Mouse (Mus musculus) kidney, embryonic 16.5 days (tissue): ENCODE data around the gene Ssc4d. TPM values are rescaled to one million over a fixed set of nuclear protein-coding genes. Genes with fewer than 3 reads are reported as not detected.
A peak's percentile ranks its signal among the peaks of the same experiment; 100 is the strongest.

Experiments used
- ATAC-seq: fragments of 200-750 bp; cut with Nextera tagmentation; 2 replicates; pipeline ENCODE4 v1.8.0; 2017; ENCODE audit warnings: moderate TSS enrichment; ENCODE audit not compliant: low FRiP score, low TSS enrichment
- H3K27ac ChIP-seq: fragments of 300-500 bp; sonication (generic); 2 replicates; pipeline ENCODE4 v1.5.1; 2014; ENCODE audit warnings: low read length
- H3K27me3 ChIP-seq: fragments of 300-500 bp; sonication (generic); 2 replicates; pipeline ENCODE4 v1.6.1; 2014; ENCODE audit warnings: low read length, control low read depth, mixed read lengths; ENCODE audit not compliant: insufficient read depth
- H3K36me3 ChIP-seq: fragments of 300-500 bp; sonication (generic); 2 replicates; pipeline ENCODE4 v1.6.1; 2014; ENCODE audit warnings: low read length, control low read depth, mixed read lengths; ENCODE audit not compliant: insufficient read depth
- H3K4me1 ChIP-seq: fragments of 300-500 bp; sonication (generic); 2 replicates; pipeline ENCODE4 v1.6.1; 2014; ENCODE audit warnings: low read length, control low read depth, mixed read lengths; ENCODE audit not compliant: insufficient read depth
- H3K4me2 ChIP-seq: fragments of 300-500 bp; sonication (generic); replicated peaks from 2 replicates; pipeline ENCODE4 v1.6.1; 2014; ENCODE audit warnings: low read depth, low read length
- H3K4me3 ChIP-seq: fragments of 300-500 bp; sonication (generic); 2 replicates; pipeline ENCODE4 v1.5.1; 2014; ENCODE audit warnings: mild to moderate bottlenecking, low read length
- H3K9ac ChIP-seq: fragments of 300-500 bp; sonication (generic); replicated peaks from 2 replicates; pipeline ENCODE4 v1.6.1; 2014; ENCODE audit warnings: low read length
- H3K9me3 ChIP-seq: fragments of 300-500 bp; sonication (generic); 2 replicates; pipeline ENCODE4 v1.6.1; 2016; ENCODE audit warnings: low read length, control low read depth
- WGBS: fragments of 180-500 bp; shearing (Covaris S2); extraction: QIAGEN DNeasy Blood & Tissue Kit; methylation state at CpG from one replicate; pipeline ENCODE4 v1.1.7; 2014; 5-methylcytosine and 5-hydroxymethylcytosine counted together
- polyA plus RNA-seq: library from polyadenylated mRNA; unstranded; fragments of >200 nt; fragmentation: Nextera tagmentation; extraction: Ambion mirVana; gene quantifications from 2 replicates; pipeline ENCODE4 v1.2.1, GENCODE M21; 2015

Ssc4d gene
- polyA plus RNA-seq, 1 experiment from 2014 or later: 11.3 TPM

- WGBS: 0% methylated on average over 64 of the region's 64 CpGs
- ATAC-seq: peak; percentile 96
These were observed 11.6 kb downstream of the Ssc4d start for GRCm38 (mm10) chr5:135962492-135963279.

DNA sequence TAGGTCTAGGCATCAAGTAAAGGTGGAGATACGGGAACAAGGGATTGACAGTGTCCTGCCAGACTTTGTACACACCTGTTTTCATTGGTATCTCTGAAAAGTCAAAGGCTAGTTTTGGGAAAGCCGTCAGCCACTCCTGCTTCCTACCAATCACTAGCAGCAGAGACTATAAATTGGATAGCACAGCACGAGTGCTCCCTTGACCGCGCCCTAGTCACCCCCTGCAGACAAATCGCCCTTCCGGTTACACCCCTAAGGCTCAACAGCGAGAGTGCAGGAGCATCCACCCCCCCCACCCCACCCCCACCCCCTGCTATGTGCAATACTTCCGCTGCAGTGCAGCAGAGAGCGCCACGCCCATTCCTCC is 12.2 kb downstream of the Ssc4d start:
- H3K9me3 ChIP-seq: no peaks in the 10 kb centered on the region
- H3K4me3 ChIP-seq: peak overlapping the region; percentile 65
- H3K27ac ChIP-seq: peak overlapping the region; percentile 97
- H3K27me3 ChIP-seq: no peaks in the 10 kb centered on the region
- H3K9ac ChIP-seq: peak overlapping the region; percentile 69
- WGBS: under 1% methylated on average over 11 of the region's 11 CpGs
- H3K4me2 ChIP-seq: peak overlapping the region; percentile 94
- ATAC-seq: no peak; the same call in 1 of the 2 replicates
- H3K4me1 ChIP-seq: peaks cover 27% of the 10 kb centered on the region
- H3K36me3 ChIP-seq: no peaks in the 10 kb centered on the region

More at GRCm38 (mm10) chr5:135962492-135963279, 11.6 kb downstream of the Ssc4d start:
- Histone ChIP-seq H3K4me3 (peak overlapping the region; percentile 65), H3K27ac (peak overlapping the region; percentile 97), H3K27me3 (no peaks in the 10 kb centered on the region), H3K9me3 (no peaks in the 10 kb centered on the region), H3K36me3 (no peaks in the 10 kb centered on the region), H3K9ac (peak overlapping the region; percentile 92), H3K4me1 (peaks cover 26% of the 10 kb centered on the region), H3K4me2 (peak overlapping the region; percentile 94)

- Histone ChIP-seq H3K4me1 (peaks cover 30% of the 10 kb centered on the region), H3K27me3 (no peaks in the 10 kb centered on the region), H3K4me2 (peak overlapping the region; percentile 94; the same call in 1 of the 2 replicates), H3K4me3 (no peak overlapping the region), H3K36me3 (no peaks in the 10 kb centered on the region), H3K9ac (no peak overlapping the region), H3K9me3 (no peaks in the 10 kb centered on the region), H3K27ac (peak overlapping the region; percentile 97; the same call in 1 of the 2 replicates)
- 96% methylated on average over 15 of the region's 15 CpGs for WGBS
- ATAC-seq: no peak
These were observed 13.3 kb downstream of the Ssc4d start for GRCm38 (mm10) chr5:135960909-135961635.

GRCm38 (mm10) chr5:135959911-135960310 is 14.4 kb downstream of the Ssc4d start:
- H3K4me1 ChIP-seq: peaks cover 22% of the 10 kb centered on the region
- H3K27ac ChIP-seq: no peak overlapping the region
- H3K27me3 ChIP-seq: no peaks in the 10 kb centered on the region
- no peaks in the 10 kb centered on the region for H3K36me3 ChIP-seq
- 92% methylated on average over 7 of the region's 7 CpGs for WGBS
- no peak for ATAC-seq
- no peaks in the 10 kb centered on the region for H3K9me3 ChIP-seq
- no peak overlapping the region for H3K4me3 ChIP-seq
- H3K9ac ChIP-seq: no peak overlapping the region
- H3K4me2 ChIP-seq: no peak overlapping the region

DNA sequence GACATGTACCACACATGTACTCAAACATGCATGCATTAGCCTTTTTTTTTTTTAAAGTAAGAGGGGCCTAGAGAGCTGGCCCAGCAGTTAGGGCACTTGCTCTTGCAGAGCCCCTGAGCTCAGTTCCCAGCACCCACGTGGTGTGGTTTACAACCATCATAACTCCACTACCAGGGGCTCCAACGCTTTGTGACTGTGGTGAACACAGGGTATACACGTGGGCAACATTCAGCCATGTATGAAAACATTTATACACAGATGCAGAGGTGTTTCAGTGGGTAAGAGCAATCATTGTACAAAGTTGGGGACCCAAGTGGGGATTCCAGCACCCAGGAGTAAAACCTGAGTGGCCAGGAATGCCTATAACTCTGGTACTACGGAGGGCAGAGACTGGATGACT is 16.0 kb downstream of the Ssc4d start:
- Histone ChIP-seq H3K27me3 (no peaks in the 10 kb centered on the region), H3K9me3 (no peaks in the 10 kb centered on the region), H3K27ac (peak overlapping the region; percentile 95), H3K9ac (no peak overlapping the region), H3K4me2 (peak overlapping the region; percentile 49), H3K36me3 (no peaks in the 10 kb centered on the region), H3K4me3 (no peak overlapping the region), H3K4me1 (peaks cover 21% of the 10 kb centered on the region)
- ATAC-seq: no peak
- WGBS: 91% methylated on average over 4 of the region's 4 CpGs

DNA sequence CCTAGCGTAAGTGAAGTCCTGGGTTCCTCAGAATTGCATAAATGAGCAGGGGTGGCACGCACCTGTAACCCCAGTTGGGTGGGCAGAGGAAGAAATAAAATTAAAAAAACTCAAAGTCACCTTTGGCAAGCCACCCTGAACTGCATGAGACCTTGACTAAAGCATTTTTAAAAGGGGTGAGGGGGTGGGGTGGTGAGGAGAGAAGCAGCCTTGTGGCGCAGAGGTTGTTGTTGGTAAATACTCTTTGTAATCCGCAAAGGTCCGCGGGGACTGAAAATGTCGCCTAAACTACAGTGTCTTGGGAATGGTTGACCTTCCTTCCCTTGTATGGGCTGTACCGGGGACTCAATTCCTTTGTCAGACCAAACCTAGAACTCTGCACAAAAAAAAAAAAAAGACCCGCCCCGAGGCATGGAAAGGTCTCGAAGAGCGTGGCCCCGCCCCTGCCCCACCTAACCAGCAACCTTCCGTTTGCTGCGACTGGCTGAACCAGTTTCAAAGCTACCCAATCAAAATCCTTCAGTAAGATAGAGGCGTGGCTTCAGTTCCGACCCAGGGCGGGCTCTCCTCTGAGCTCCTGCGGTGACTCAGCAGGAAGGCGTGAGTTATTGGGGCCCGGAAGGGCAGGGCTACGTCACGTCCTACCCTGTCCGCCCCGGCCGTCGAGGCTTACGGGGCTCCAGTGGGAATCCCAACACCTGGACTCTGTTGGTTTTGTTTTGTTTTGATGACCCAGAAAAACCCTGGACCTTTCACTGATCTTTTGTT is 16.9 kb downstream of the Ssc4d start:
- Histone ChIP-seq H3K4me3 (peak overlapping the region; percentile 34), H3K27ac (peak overlapping the region; percentile 95), H3K9ac (peak overlapping the region; percentile 62), H3K4me2 (peak overlapping the region; percentile 49), H3K27me3 (no peaks in the 10 kb centered on the region), H3K9me3 (no peaks in the 10 kb centered on the region), H3K4me1 (peaks cover 18% of the 10 kb centered on the region), H3K36me3 (no peaks in the 10 kb centered on the region)
- 9% methylated on average over 28 of the region's 28 CpGs for WGBS
- ATAC-seq: peak; percentile 86

GRCm38 (mm10) chr5:135956300-135957206 is 17.8 kb downstream of the Ssc4d start:
- Histone ChIP-seq H3K27ac (peak overlapping the region; percentile 95), H3K36me3 (no peaks in the 10 kb centered on the region), H3K4me2 (peak overlapping the region; percentile 49), H3K4me1 (peaks cover 13% of the 10 kb centered on the region), H3K9me3 (no peaks in the 10 kb centered on the region), H3K4me3 (no peak overlapping the region), H3K9ac (peak overlapping the region; percentile 62), H3K27me3 (no peaks in the 10 kb centered on the region)
- no peak for ATAC-seq
- 81% methylated on average over 9 of the region's 9 CpGs for WGBS

- Histone ChIP-seq H3K9me3 (no peaks in the 10 kb centered on the region), H3K36me3 (no peaks in the 10 kb centered on the region), H3K4me3 (no peak overlapping the region), H3K27me3 (no peaks in the 10 kb centered on the region), H3K4me2 (no peak overlapping the region), H3K9ac (no peak overlapping the region), H3K4me1 (peaks cover 5% of the 10 kb centered on the region; the same call in 1 of the 2 replicates), H3K27ac (no peak overlapping the region)
- no peak for ATAC-seq
- 85% methylated on average over 2 of the region's 2 CpGs for WGBS
These were observed 21.5 kb downstream of the Ssc4d start for GRCm38 (mm10) chr5:135952830-135953229.

- H3K27me3 ChIP-seq: no peaks in the 10 kb centered on the region
- H3K9me3 ChIP-seq: no peaks in the 10 kb centered on the region
- no peak overlapping the region for H3K9ac ChIP-seq
- H3K4me1 ChIP-seq: no peaks in the 10 kb centered on the region
- H3K4me3 ChIP-seq: no peak overlapping the region
- WGBS: 94% methylated on average over 2 of the region's 2 CpGs
- no peak overlapping the region for H3K27ac ChIP-seq
- no peaks in the 10 kb centered on the region for H3K36me3 ChIP-seq
- H3K4me2 ChIP-seq: no peak overlapping the region
- no peak for ATAC-seq
These were observed 22.7 kb downstream of the Ssc4d start for GRCm38 (mm10) chr5:135951660-135952059.
